Mouse (Mus musculus): ENCODE results near the gene Dgkq.

GRCm38 (mm10) chr5:108602537-108602936, 66.9 kb downstream of the Dgkq start:
- TF ChIP-seq POLR2A (IDR thresholded peaks at IDR 0.05; ENCODE audit: low read depth, low read length), result no peak
- TF ChIP-seq CTCF (IDR thresholded peaks at IDR 0.05; ENCODE audit: extremely low read depth, insufficient read depth, insufficient read length, insufficient replicate concordance), result no peak

Measured in spleen, adult 2 months (tissue).